Mouse (Mus musculus) megakaryocyte-erythroid progenitor cell, adult 5 weeks (primary cell): ENCODE measurements around the gene Gm7945. TPM values are rescaled to one million over a fixed set of nuclear protein-coding genes. Genes with fewer than 3 reads are reported as not detected.

Experiments
- polyA plus RNA-seq: library from polyadenylated mRNA; stranded (reverse); fragments of >175 nt; gene quantifications from 2 replicates; pipeline ENCODE4 v1.2.3, GENCODE M21; 2012

The Gm7945 gene
- polyA plus RNA-seq: not detected in 2 replicates

DNA sequence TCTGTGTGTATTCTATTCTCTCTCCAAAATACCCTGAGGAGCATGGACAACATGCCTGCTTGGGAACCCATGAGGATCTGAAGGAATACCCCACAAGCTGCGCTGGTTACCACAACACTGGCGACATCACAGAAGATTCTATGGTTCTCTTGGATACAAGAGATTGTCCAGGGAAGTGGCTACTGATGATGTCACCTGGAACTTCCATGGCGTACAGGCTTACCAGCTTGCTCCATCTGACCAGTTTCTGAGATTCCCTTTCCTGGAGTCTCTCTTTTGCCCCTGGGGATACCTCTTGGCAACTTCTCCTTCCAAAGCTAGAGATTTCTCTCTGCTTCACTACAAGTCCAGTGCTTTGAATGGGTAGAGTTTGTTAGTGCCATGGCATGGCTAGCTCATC, at the start of gene Gm7945:
Gene Gm7945, minus strand, starts transcription at position 101 of the 400 bp plus-strand sequence.

DNA sequence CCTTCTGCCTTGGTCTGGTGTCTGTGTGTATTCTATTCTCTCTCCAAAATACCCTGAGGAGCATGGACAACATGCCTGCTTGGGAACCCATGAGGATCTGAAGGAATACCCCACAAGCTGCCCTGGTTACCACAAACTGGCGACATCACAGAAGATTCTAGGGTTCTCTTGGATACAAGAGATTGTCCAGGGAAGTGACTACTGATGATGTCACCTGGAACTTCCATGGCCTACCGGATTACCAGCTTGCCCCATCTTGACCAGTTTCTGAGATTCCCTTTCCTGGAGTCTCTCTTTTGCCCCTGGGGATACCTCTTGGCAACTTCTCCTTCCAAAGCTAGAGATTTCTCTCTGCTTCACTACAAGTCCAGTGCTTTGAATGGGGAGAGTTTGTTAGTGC, 22.0 kb upstream of the Gm7945 start, which contains the start of gene Gm6482:
Gene Gm6482, minus strand, starts transcription at position 101 of the 400 bp plus-strand sequence.

DNA sequence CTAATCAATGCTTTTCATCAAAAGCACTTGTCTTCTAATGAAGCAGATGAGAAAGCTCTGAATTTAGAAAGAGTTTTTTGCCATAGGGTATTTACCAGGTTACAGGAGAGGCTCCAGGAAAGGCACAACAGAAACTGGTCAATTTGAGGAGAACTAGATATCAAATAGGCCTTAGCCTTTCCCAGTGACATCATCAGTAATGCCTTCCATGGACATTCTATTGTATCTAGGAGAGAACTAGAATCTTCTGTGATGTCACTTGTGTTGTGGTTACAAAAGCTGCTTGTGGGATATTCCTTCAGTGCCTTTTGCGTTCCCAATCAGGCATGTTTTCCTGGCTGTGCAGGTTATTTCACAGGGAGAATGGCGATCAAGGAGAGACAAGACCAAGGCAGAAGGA, 37.9 kb downstream of the Gm7945 start, which contains the start of gene Gm5798:
Gene Gm5798, plus strand, starts transcription at position 301 of the 400 bp plus-strand sequence.

Other genes starting within 250 kb of the Gm7945 start
- not detected in 2 replicates for gene Mbl1, start 234.9 kb downstream of the Gm7945 start, polyA plus RNA-seq
- gene Sftpd, start 201.2 kb downstream of the Gm7945 start, polyA plus RNA-seq: not detected in 2 replicates
- gene Gm2832, start 107.6 kb downstream of the Gm7945 start, polyA plus RNA-seq: not detected in 2 replicates
- gene Gm5798, start 37.8 kb downstream of the Gm7945 start, polyA plus RNA-seq: not detected in 2 replicates
- gene Gm6482, start 21.9 kb upstream of the Gm7945 start, polyA plus RNA-seq: not detected in 2 replicates
- gene Gm7954, start 67.1 kb upstream of the Gm7945 start, polyA plus RNA-seq: not detected in 2 replicates
- gene Gm3486, start 103.1 kb upstream of the Gm7945 start, polyA plus RNA-seq: not detected in 2 replicates
- not detected in 2 replicates for gene Gm7970, start 169.2 kb upstream of the Gm7945 start, polyA plus RNA-seq
- gene 1700049E17Rik2, start 186.8 kb upstream of the Gm7945 start, polyA plus RNA-seq: not detected in 2 replicates
- not detected in 2 replicates for gene Gm3072, start 238.2 kb upstream of the Gm7945 start, polyA plus RNA-seq